Mouse (Mus musculus): ENCODE measurements around the gene Rrp1. TPM values are rescaled to one million over a fixed set of nuclear protein-coding genes. Genes with fewer than 3 reads are reported as not detected.

Rrp1 gene
- polyA plus RNA-seq, 1 experiment from 2014 or later, result 202 TPM

DNA sequence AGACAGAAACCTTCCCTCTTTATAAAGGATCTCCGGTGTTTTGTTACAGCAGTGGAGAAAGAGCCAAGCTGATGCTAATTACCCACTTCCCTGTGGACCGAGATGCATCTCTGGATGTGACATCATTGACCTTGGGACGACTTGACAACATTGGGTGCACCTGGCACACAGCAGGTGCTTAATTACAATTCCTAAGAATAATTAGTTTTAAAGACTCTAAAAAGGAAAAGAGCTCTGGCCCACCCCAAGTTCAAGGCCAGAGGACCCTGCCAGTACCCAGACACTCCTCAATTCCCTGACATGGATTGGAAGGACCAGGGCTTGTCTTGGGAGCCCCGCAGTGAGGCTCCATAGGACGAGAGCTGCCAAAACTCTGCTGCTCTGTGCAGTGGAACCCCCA, 28.8 kb upstream of the Rrp1 start:
- ATAC-seq (replicated peaks; ENCODE audit: insufficient number of reproducible peaks, insufficient read depth, low FRiP score, low read depth), result no peak
- 80% methylated on average over 5 of the region's 5 CpGs for WGBS

DNA sequence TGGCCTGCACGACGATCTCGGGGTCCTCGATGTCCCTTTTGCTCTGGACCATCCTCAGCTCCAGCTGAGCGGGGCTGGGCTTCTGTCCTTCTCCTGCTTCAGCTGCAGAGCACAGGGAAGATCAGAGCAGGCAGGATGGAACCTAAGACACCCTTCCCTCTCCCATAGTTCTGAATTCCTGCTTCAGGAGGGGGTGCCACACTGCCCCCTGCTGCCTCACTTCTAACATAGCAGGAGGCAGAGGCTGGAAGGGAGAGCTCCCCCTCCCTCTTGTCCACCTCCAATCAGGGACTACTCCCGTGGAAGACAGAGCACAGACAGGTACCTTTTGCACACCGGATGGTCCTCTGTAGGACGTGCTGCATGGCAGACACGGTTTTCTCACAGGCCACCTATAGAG, 28.0 kb upstream of the Rrp1 start:
- Histone ChIP-seq H3K27me3 (no peaks in the 10 kb centered on the region), H3K36me3 (peaks cover 9% of the 10 kb centered on the region; the same call in 1 of the 2 replicates), H3K4me2 (no peak overlapping the region), H3K9me3 (replicated peaks) (no peaks in the 10 kb centered on the region), H3K4me1 (replicated peaks) (no peaks in the 10 kb centered on the region), H3K9ac (no peak overlapping the region), H3K4me3 (no peak overlapping the region), H3K27ac (no peak overlapping the region)
- 72% methylated on average over 9 of the region's 9 CpGs for WGBS
- ATAC-seq (replicated peaks; ENCODE audit: insufficient number of reproducible peaks, insufficient read depth, low FRiP score, low read depth), result no peak

More for the DNA sequence above, 28.8 kb upstream of the Rrp1 start:
- Histone ChIP-seq H3K9ac (no peak overlapping the region), H3K4me1 (replicated peaks) (no peaks in the 10 kb centered on the region), H3K9me3 (replicated peaks) (no peaks in the 10 kb centered on the region), H3K27ac (no peak overlapping the region), H3K4me2 (no peak overlapping the region), H3K27me3 (no peaks in the 10 kb centered on the region), H3K4me3 (no peak overlapping the region), H3K36me3 (peaks cover 14% of the 10 kb centered on the region; the same call in 1 of the 2 replicates)

DNA sequence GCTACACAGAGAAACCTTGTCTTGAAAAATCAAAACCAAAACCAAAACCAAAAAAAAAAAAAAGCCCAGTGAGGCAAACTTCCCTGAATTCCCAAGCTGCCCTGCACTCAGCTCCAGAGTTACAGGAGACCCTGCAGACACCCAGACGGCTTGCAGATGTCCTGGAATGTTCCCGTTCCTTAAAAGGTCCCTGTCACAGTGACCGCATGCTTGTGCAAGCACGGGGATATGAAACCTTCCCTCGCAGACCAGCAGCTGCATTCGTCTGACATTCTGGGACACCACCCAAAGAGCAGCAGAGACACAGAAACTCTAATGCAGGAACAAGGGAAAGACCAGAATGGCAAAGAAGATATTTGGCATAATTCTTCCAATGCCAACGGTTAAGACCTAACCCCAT, 27.1 kb upstream of the Rrp1 start:
- H3K9ac ChIP-seq, result no peak overlapping the region
- no peak for ATAC-seq (replicated peaks; ENCODE audit: insufficient number of reproducible peaks, insufficient read depth, low FRiP score, low read depth)
- no peak overlapping the region for H3K4me3 ChIP-seq
- no peak overlapping the region for H3K27ac ChIP-seq
- H3K36me3 ChIP-seq, result peaks cover 9% of the 10 kb centered on the region; the same call in 1 of the 2 replicates
- H3K4me1 ChIP-seq (replicated peaks), result no peaks in the 10 kb centered on the region
- no peaks in the 10 kb centered on the region for H3K27me3 ChIP-seq
- WGBS, result 76% methylated on average over 7 of the region's 7 CpGs
- no peak overlapping the region for H3K4me2 ChIP-seq
- H3K9me3 ChIP-seq (replicated peaks), result no peaks in the 10 kb centered on the region

DNA sequence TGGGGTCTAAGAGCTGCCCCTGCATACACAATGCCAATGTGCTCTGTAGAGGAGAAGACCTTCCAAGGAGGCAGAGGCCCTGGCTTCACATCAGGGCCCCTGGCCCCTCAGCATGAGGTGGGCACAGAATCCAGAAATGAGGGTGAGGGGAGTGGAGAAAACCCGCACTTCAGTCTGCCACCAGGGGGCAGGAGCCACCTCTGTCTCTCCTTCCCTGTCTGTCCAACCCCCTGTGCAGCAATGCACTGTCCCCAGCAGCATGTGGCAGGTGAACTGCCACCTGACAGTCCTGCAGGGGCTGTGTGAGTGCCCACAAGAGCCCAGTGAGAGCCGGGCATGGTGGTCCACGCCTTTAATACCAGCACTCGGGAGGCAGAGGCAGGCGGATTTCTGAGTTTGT, 26.7 kb upstream of the Rrp1 start:
- Histone ChIP-seq H3K27me3 (no peaks in the 10 kb centered on the region), H3K4me1 (replicated peaks) (no peaks in the 10 kb centered on the region), H3K27ac (no peak overlapping the region), H3K4me3 (no peak overlapping the region), H3K4me2 (no peak overlapping the region), H3K9ac (no peak overlapping the region), H3K9me3 (replicated peaks) (no peaks in the 10 kb centered on the region), H3K36me3 (peaks cover 9% of the 10 kb centered on the region; the same call in 1 of the 2 replicates)
- 65% methylated on average over 5 of the region's 5 CpGs for WGBS
- ATAC-seq (replicated peaks; ENCODE audit: insufficient number of reproducible peaks, insufficient read depth, low FRiP score, low read depth), result no peak

DNA sequence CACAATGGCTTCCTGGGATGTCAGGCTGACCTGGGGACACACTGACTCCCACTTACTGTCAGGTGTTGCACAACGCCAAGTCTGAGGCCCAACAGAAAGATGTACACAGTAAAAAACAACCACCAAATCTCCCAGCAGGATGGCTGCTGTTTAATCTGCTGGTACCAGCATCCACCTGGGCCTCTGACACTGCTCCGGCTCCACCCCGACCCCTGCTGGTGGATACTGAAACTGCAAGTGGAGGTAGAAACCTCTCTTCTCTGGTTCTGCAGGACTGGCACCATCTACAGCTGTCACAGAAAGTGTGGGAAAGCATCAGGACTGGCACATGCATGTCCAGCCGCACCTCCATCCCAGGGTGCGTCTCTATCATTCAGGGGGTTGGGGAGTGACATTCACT, 25.3 kb upstream of the Rrp1 start:
- H3K4me2 ChIP-seq, result no peak overlapping the region
- no peak overlapping the region for H3K9ac ChIP-seq
- no peak for ATAC-seq (replicated peaks; ENCODE audit: insufficient number of reproducible peaks, insufficient read depth, low FRiP score, low read depth)
- no peaks in the 10 kb centered on the region for H3K27me3 ChIP-seq
- H3K27ac ChIP-seq, result no peak overlapping the region
- WGBS, result 10% methylated on average over 5 of the region's 5 CpGs
- peaks cover 6% of the 10 kb centered on the region; the same call in 1 of the 2 replicates for H3K36me3 ChIP-seq
- no peaks in the 10 kb centered on the region for H3K9me3 ChIP-seq (replicated peaks)
- no peak overlapping the region for H3K4me3 ChIP-seq
- H3K4me1 ChIP-seq (replicated peaks), result no peaks in the 10 kb centered on the region

DNA sequence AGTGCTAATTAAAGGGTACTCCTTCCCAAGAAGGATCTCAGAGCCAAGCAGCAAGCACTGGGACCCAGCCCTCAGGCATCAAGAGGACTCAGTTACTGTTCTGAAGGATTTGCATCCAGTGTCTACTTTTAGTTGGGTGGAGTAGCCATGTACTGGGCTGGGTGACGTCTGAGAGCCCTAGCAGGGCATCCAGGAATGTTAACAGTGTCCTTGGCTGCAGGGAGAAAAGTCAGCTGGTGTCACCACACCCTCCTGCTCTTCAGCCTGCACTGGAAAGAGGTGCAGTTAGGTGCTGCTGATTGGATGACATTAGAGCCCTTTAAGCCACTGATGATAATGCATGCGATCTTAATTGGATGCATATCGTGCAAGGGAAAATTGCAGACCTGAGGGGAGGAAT, 20.0 kb upstream of the Rrp1 start:
- no peak overlapping the region for H3K9ac ChIP-seq
- no peak for ATAC-seq (replicated peaks; ENCODE audit: insufficient number of reproducible peaks, insufficient read depth, low FRiP score, low read depth)
- 66% methylated on average over 3 of the region's 3 CpGs for WGBS
- no peak overlapping the region for H3K4me3 ChIP-seq
- H3K27ac ChIP-seq, result no peak overlapping the region
- H3K4me2 ChIP-seq, result no peak overlapping the region
- H3K36me3 ChIP-seq, result peaks cover 9% of the 10 kb centered on the region
- H3K4me1 ChIP-seq (replicated peaks), result no peaks in the 10 kb centered on the region
- no peaks in the 10 kb centered on the region for H3K9me3 ChIP-seq (replicated peaks)
- H3K27me3 ChIP-seq, result no peaks in the 10 kb centered on the region

DNA sequence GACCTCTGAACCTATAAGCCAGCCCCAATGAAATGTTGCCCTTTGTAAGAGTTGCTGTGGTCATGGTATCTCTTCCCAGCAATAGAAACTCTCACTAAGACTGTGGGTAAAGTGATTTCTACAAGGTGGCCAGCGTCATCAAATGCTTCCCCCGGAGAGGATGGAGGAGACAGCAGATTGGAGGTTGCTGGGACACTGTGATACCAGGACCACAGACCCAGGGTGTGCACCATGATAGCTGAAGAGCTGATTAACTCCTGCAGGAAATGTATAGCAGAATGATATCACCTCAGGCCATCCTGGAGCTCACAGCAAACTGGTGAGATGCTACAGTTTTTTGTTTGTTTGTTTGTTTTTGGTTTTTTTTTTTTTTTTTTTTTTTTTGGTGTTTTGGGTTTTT, 16.9 kb upstream of the Rrp1 start:
- Histone ChIP-seq H3K4me3 (no peak overlapping the region), H3K9ac (no peak overlapping the region), H3K9me3 (replicated peaks) (no peaks in the 10 kb centered on the region), H3K27ac (no peak overlapping the region), H3K27me3 (no peaks in the 10 kb centered on the region), H3K36me3 (peaks cover 13% of the 10 kb centered on the region), H3K4me2 (no peak overlapping the region), H3K4me1 (replicated peaks) (peaks cover 6% of the 10 kb centered on the region)
- WGBS, result 80% methylated on average over 2 of the region's 2 CpGs
- ATAC-seq (replicated peaks; ENCODE audit: insufficient number of reproducible peaks, insufficient read depth, low FRiP score, low read depth), result no peak

DNA sequence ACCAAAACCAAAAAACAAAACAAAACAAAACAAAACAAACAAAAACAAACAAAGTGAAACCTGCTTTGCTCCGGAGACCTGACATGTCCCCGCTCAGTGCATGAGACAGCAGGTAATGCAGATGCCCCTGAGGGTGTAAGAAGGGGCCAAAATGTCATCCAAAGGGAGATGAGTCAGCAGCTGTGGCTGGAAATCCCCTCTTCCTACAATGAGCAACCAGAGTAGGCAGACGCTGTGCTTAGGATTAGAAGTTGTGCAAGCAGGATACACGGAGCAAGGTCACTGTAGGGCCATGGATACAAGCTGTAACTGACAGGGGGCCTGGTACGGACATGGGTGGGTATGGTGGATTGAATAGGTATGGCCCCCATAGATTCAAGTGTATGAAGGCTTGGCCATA, 16.3 kb upstream of the Rrp1 start:
- WGBS, result 80% methylated on average over 5 of the region's 5 CpGs
- no peaks in the 10 kb centered on the region for H3K9me3 ChIP-seq (replicated peaks)
- ATAC-seq (replicated peaks; ENCODE audit: insufficient number of reproducible peaks, insufficient read depth, low FRiP score, low read depth), result no peak
- peaks cover 6% of the 10 kb centered on the region for H3K4me1 ChIP-seq (replicated peaks)
- H3K36me3 ChIP-seq, result peaks cover 13% of the 10 kb centered on the region
- H3K4me2 ChIP-seq, result no peak overlapping the region
- no peak overlapping the region for H3K4me3 ChIP-seq
- H3K27me3 ChIP-seq, result no peaks in the 10 kb centered on the region
- H3K9ac ChIP-seq, result no peak overlapping the region
- no peak overlapping the region for H3K27ac ChIP-seq

DNA sequence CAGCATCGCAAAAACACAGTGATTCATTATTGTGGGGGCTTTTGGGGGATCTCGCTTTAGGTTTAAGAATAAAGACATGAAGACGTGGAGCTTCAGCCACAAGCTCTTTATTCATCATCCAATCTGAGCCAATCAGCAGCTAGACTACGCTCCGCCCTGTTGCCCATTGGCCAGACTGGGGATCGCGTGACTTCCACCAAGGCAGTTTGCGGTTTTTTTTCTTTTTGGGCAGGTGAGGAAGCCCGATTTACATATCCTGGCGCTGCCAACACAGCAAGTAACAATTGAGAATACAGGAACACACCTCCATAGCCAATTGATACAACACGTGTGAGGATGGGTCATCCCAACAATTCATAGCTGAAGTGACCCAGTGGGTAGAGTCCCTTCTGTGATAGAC, 15.2 kb upstream of the Rrp1 start:
- Histone ChIP-seq H3K36me3 (peaks cover 13% of the 10 kb centered on the region), H3K4me2 (no peak overlapping the region), H3K27me3 (no peaks in the 10 kb centered on the region), H3K27ac (no peak overlapping the region), H3K4me1 (replicated peaks) (peaks cover 6% of the 10 kb centered on the region), H3K4me3 (no peak overlapping the region), H3K9me3 (replicated peaks) (no peaks in the 10 kb centered on the region), H3K9ac (no peak overlapping the region)
- 93% methylated on average over 11 of the region's 11 CpGs for WGBS
- ATAC-seq (replicated peaks; ENCODE audit: insufficient number of reproducible peaks, insufficient read depth, low FRiP score, low read depth), result no peak

DNA sequence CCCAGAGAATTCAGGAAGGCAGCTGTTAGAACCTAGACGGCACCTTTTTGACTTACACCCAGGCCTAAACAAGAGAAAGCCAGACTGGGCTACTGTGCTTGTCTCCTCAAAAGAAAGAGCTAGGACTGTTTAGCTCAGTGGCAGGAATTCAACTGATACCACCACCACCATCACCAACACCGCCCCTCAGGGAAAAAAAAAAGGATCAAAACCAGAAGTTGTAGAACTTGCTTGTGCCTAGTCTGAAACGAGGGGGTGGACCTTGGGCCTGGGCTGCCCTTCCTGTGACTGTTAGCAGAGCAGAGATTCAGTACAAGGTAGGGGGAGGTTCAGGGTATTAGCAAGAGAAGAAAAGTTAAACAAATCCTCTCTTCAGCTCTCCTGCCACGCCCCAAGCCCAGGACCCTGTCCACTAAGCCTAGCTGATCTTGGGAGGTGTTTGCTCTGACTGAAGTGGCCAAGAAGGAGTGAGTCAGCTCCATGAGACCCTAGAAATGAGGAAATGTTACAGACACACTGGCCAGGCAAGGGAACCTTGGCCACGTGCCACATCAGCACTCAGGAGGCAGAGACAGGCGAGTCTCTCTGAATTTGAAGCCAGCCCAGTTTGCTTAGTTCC, 13.4 kb upstream of the Rrp1 start:
- H3K4me1 ChIP-seq (replicated peaks), result peaks cover 6% of the 10 kb centered on the region

DNA sequence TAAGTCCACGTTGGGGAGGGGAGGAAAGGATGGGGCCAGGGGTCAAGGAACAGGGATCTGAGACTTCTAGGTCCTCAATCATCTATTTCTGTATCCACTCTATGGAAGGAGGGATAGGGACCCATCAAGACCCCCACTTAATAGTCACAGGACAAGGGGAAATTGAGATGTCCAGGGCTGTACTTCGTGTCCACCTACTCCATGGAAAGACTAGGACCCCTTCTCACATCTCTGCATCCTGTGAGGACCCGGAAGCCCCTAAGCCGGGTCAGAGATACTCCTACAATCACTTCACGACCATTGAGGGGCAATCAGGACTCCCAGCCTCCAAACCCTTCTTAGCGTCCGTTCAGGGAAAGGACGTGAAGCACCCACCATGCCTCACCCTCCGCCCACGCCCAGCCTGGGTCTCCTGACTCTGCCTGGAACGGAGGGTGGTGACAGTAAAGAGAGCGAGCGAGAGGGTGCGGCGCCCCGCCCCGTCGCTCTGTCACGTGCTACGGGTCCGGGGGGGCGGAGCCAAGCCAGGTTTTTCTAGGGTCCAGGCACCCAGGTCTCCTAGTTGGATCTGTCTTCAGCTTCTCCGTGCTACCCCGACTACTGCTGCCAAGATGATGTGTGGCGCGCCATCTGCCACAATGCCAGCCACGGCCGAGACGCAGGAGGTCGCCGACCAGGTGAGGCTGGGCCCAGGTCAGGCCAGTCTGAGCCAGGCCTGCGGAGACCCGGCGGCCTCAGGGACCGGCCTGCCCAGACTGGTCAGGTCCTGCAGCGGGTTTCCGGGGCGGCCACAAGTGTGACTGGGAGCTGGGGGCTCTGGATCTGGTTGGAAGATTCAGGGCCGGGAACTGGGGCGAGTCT, 12.6 kb upstream of the Rrp1 start, which contains the start of gene Cstb:
Cstb (plus strand) TSS at position 489 of the 861 bp plus-strand sequence.
- H3K27ac ChIP-seq, result peak within 1 kb of the TSS; percentile 71
- H3K4me2 ChIP-seq, result peak within 1 kb of the TSS; percentile 87
- peak within 1 kb of the TSS; percentile 78 for H3K4me3 ChIP-seq
- peaks cover 6% of the 10 kb centered on the region for H3K4me1 ChIP-seq (replicated peaks)
- H3K36me3 ChIP-seq, result peaks cover 13% of the 10 kb centered on the region
- no peaks in the 10 kb centered on the region for H3K27me3 ChIP-seq
- H3K9me3 ChIP-seq (replicated peaks), result no peaks in the 10 kb centered on the region
- peak; percentile 93 for ATAC-seq (replicated peaks; ENCODE audit: insufficient number of reproducible peaks, insufficient read depth, low FRiP score, low read depth)
- 2% methylated on average over 40 of the region's 40 CpGs for WGBS
- peak within 1 kb of the TSS; percentile 78 for H3K9ac ChIP-seq

More for the DNA sequence above, 13.4 kb upstream of the Rrp1 start:
- no peaks in the 10 kb centered on the region for H3K9me3 ChIP-seq (replicated peaks)
- WGBS, result 41% methylated on average over 6 of the region's 6 CpGs
- H3K36me3 ChIP-seq, result peaks cover 13% of the 10 kb centered on the region
- peak overlapping the region; percentile 78 for H3K4me3 ChIP-seq
- H3K27me3 ChIP-seq, result no peaks in the 10 kb centered on the region
- H3K9ac ChIP-seq, result peak overlapping the region; percentile 78
- H3K4me2 ChIP-seq, result peak overlapping the region; percentile 87
- H3K27ac ChIP-seq, result peak overlapping the region; percentile 71
- ATAC-seq (replicated peaks; ENCODE audit: insufficient number of reproducible peaks, insufficient read depth, low FRiP score, low read depth), result no peak
